Mouse (Mus musculus): ENCODE data around the gene Trrap. TPM values are rescaled to one million over a fixed set of nuclear protein-coding genes. Genes with fewer than 3 reads are reported as not detected.

The Trrap gene
- total RNA-seq, 4 experiments from 2014 or later, result 136 to 161 (median 156) TPM

- DNase-seq (ENCODE audit: low spot score in 2 of 2), result no peak
These were observed 13.1 kb downstream of the Trrap start for GRCm38 (mm10) chr5:144780654-144781053.

DNA sequence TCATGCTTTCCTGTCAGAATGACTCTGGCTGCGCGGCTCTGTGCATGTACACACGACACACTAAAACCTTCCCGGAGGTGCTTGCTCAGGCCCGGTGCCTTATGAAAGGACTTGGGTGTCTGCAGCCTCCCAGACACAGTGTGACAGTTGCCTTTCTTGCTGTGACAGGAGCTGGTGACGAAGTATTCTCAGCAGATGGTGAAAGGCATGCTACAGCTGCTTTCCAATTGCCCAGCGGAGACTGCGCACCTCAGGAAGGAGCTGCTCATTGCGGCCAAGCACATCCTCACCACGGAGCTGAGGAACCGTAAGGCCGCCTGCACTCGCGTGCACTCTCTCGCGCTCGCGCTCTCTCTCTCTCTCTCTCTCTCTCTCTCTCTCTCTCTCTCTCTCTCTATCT lies 18.9 kb downstream of the Trrap start:
- DNase-seq (ENCODE audit: low spot score in 2 of 2), result no peak

GRCm38 (mm10) chr5:144793374-144793773 lies 25.8 kb downstream of the Trrap start:
- no peak for DNase-seq (ENCODE audit: low spot score in 2 of 2)

DNA sequence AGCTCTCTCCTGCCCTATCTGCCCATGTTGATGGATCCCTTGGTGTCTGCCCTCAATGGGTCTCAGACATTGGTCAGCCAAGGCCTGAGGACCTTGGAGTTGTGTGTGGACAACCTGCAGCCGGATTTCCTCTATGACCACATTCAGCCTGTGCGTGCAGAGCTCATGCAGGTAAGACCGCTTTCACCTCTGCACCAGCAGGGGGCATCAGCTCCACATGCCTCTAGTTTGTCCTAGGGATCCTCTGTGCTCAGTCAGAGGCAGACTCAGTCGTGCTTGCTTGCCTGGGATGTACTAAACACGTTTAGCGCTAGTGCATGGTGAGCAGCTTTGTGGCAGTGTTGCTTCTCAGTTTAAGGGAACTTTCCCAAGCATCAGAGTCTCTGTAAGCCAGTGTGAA lies 27.2 kb downstream of the Trrap start:
- peak in 1 of 2 experiments; percentile 19 for DNase-seq (ENCODE audit: low spot score in 2 of 2)

DNA sequence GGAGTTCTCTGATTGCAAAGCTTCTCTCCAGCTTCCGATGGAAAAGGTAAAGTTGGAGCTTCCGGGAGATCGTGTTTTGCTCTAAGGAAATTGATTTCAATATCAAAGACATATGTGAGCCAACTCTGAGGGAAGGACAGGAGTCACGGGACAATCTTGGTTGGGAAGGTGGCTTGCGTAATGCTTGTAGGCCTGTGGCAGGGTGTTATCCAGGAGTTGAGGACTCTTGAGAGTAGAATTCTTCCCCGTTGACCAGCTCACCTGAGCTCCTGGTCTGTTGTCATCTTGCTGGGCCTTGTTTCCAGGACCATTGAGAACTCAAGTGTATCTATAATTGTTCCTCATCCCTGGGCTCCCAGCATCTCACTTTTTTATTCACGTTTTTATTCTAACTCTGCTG lies 29.6 kb downstream of the Trrap start:
- no peak for DNase-seq (ENCODE audit: low spot score in 2 of 2)

DNA sequence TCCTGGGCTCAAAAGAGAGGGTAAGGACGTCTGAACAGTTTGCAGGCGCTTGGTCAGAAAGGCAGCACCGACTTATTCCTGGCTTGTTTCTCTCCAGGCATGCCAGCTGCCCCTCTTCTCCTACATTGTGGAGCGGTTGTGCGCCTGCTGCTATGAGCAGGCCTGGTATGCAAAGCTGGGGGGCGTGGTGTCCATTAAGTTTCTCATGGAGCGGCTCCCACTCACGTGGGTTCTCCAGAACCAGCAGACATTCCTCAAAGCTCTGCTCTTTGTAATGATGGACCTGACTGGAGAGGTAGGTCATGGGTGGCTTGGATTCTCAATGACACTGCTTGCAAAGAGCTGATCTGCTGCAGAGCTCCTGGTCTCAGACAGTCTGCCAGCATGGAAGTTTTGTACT lies 35.5 kb downstream of the Trrap start:
- DNase-seq (ENCODE audit: low spot score in 2 of 2), result no peak

GRCm38 (mm10) chr5:144804181-144804580 lies 36.6 kb downstream of the Trrap start:
- DNase-seq (ENCODE audit: low spot score in 2 of 2), result no peak

GRCm38 (mm10) chr5:144806931-144807330 lies 39.4 kb downstream of the Trrap start:
- no peak for DNase-seq (ENCODE audit: low spot score in 2 of 2)

- no peak for DNase-seq (ENCODE audit: low spot score in 2 of 2)
These were observed 61.0 kb downstream of the Trrap start for GRCm38 (mm10) chr5:144828365-144829102.

DNA sequence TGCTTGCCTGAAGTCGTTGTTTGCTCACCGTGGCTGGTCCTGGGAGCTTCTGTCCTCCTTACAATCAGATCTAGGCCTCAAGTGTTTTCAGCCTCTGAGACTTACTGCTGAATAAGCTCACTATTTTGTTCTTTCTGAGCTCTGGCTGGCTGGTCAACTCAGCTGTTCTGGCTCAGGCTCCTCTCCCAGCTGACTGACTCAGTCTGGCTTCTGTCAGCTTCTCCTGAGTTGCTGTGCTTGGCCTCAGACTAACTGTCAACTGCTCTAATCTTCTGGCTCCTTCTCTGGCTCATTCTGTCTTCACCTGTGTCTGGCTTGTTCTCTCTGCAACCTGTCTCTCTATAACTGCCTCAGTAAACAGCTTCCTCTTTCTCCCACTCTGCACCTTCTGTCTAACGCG lies 62.1 kb downstream of the Trrap start:
- no peak for DNase-seq (ENCODE audit: low spot score in 2 of 2)

GRCm38 (mm10) chr5:144831840-144832469 lies 64.4 kb downstream of the Trrap start:
- no peak for DNase-seq (ENCODE audit: low spot score in 2 of 2)

DNA sequence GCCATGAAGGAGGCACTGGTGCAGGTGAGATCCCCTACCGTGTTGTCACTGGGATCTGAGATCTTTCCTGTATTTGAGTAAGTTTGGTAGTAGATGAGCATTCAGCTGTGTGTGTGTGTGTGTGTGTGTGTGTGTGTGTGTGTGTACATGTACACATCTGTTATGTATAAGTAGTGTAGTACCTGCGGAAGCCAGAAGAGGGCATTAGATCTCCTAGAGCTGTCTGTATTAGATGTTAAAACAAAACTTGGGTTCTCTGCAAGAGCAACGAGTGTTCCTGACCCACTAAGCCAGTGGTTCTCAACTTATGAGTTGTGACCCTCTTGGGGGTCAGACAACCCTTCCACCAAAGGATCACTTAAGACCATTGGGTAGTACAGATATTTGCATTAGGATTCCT lies 68.6 kb downstream of the Trrap start:
- DNase-seq (ENCODE audit: low spot score in 2 of 2), result no peak

- no peak for DNase-seq (ENCODE audit: low spot score in 2 of 2)
These were observed 77.8 kb downstream of the Trrap start for GRCm38 (mm10) chr5:144845352-144845751.

DNA sequence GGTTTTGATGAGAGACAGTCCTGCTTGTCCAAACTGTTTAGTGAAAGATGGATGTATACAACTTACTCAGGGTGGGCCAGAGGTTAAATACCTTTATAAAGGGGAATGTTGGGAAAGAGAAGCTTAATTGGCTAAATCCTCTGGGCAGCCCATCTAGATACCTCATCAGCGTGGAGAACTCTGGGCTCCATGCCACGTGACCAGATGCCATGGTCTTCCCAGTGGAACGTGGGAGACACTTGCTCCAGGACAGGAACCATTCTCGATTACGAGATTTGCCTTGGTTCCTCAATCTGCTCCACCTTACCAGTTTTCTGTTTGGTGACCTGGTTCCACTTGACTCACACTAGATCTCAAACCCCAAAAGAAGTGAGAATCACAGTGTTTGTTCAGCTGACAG lies 81.2 kb downstream of the Trrap start:
- DNase-seq (ENCODE audit: low spot score in 2 of 2), result no peak

GRCm38 (mm10) chr5:144849932-144850331 lies 82.4 kb downstream of the Trrap start:
- no peak for DNase-seq (ENCODE audit: low spot score in 2 of 2)

GRCm38 (mm10) chr5:144851820-144852219 lies 84.3 kb downstream of the Trrap start:
- no peak for DNase-seq (ENCODE audit: low spot score in 2 of 2)

GRCm38 (mm10) chr5:144853931-144854330 lies 86.4 kb downstream of the Trrap start:
- DNase-seq (ENCODE audit: low spot score in 2 of 2), result no peak

DNA sequence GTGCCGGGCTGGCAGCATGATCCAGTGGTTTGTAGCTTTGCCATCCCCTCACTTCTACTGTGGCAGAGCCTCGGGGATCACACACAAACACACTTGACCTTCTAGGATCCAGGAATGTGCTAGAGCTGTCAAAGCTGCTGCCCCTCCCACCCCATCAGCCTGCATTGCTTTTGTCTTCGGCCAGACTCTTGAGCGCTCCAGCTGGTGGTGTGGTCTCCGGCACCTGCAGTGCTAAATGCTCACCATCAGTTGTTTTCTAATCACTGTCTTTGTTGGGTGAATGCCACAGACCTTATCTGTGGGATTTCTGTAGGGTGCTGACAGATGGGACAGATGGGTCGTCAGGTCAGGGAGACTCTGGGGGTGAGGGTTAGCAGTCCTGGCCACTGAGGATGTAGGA lies 88.4 kb downstream of the Trrap start:
- DNase-seq (ENCODE audit: low spot score in 2 of 2), result no peak

GRCm38 (mm10) chr5:144858527-144858926 lies 91.0 kb downstream of the Trrap start:
- no peak for DNase-seq (ENCODE audit: low spot score in 2 of 2)

- no peak for DNase-seq (ENCODE audit: low spot score in 2 of 2)
These were observed 91.8 kb downstream of the Trrap start for GRCm38 (mm10) chr5:144859284-144859683.

GRCm38 (mm10) chr5:144860913-144861312 lies 93.4 kb downstream of the Trrap start:
- no peak for DNase-seq (ENCODE audit: low spot score in 2 of 2)

GRCm38 (mm10) chr5:144866923-144867322 lies 99.4 kb downstream of the Trrap start:
- DNase-seq (ENCODE audit: low spot score in 2 of 2), result no peak

DNA sequence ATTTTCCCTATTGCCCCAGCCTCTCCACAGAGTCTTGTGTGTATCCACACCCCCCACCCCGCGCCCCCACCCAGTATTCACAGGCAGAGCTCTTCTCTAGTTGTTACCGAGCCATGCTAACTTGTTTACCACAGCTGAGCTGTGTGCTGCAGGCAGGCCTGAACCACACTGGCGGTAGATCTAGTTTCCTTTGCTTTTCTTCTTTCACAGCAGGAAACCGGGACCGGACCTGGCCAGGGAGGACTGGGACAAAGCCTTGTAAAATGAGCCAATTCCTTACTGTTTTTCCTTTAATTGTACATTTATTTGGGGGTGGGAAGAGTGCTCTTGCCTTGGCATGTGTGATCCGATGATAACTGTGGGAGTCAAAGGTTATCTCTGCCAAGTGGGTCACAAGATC lies 101.9 kb downstream of the Trrap start:
- no peak for DNase-seq (ENCODE audit: low spot score in 2 of 2)

All from left cerebral cortex, adult 8-10 months (tissue).